Mouse (Mus musculus) ES-Bruce4 (cell line): Measurements from ENCODE around the gene Tmem143.

ENCODE experiments used
- CTCF ChIP-seq: IDR thresholded peaks from one replicate; pipeline ENCODE4 v1.8.1; 2011; ENCODE audit warnings: low read depth, low read length
- EP300 ChIP-seq: IDR thresholded peaks from 2 replicates; pipeline ENCODE4 v1.6.1; 2011; ENCODE audit warnings: low read depth, low read length; ENCODE audit not compliant: insufficient read depth
- POLR2A ChIP-seq: IDR thresholded peaks from one replicate; pipeline ENCODE4 v1.8.1; 2011; ENCODE audit warnings: low read length; ENCODE audit not compliant: insufficient read depth

- no peak for TF ChIP-seq CTCF
- TF ChIP-seq POLR2A: no peak
- TF ChIP-seq EP300: no peak
Observed at GRCm38 (mm10) chr7:45919761-45920160, 23.0 kb downstream of the Tmem143 start.
